Mouse (Mus musculus): ENCODE results near the gene Gdf1. TPM values are rescaled to one million over a fixed set of nuclear protein-coding genes. Genes with fewer than 3 reads are reported as not detected.

Gdf1 gene
- polyA plus RNA-seq, 1 experiment from 2014 or later: 2.1 TPM

Other genes with a start within 250 kb of the Gdf1 start
- 0.73 and 0.84 TPM in 2 replicates for gene Hapln4, start 246.4 kb upstream of the Gdf1 start, polyA plus RNA-seq (2014; fragmentation: Nextera tagmentation; extraction: Ambion mirVana)
- gene Ncan, start 208.9 kb upstream of the Gdf1 start, polyA plus RNA-seq (2014; fragmentation: Nextera tagmentation; extraction: Ambion mirVana): 154 and 176 TPM in 2 replicates
- 22.9 and 35.3 TPM in 2 replicates for gene Nr2c2ap, start 198.5 kb upstream of the Gdf1 start, polyA plus RNA-seq (2014; fragmentation: Nextera tagmentation; extraction: Ambion mirVana)
- 9.4 and 12.2 TPM in 2 replicates for gene Rfxank, start 190.7 kb upstream of the Gdf1 start, polyA plus RNA-seq (2014; fragmentation: Nextera tagmentation; extraction: Ambion mirVana)
- 63.7 and 72.3 TPM in 2 replicates for gene Borcs8, start 190.3 kb upstream of the Gdf1 start, polyA plus RNA-seq (2014; fragmentation: Nextera tagmentation; extraction: Ambion mirVana)
- 0.27 and 0.72 TPM in 2 replicates for gene Mef2b, start 190.1 kb upstream of the Gdf1 start, polyA plus RNA-seq (2014; fragmentation: Nextera tagmentation; extraction: Ambion mirVana)
- gene Tmem161a, start 157.5 kb upstream of the Gdf1 start, polyA plus RNA-seq (2014; fragmentation: Nextera tagmentation; extraction: Ambion mirVana): 28.3 and 34.8 TPM in 2 replicates
- 7.6 and 10.0 TPM in 2 replicates for gene Slc25a42, start 117.5 kb upstream of the Gdf1 start, polyA plus RNA-seq (2014; fragmentation: Nextera tagmentation; extraction: Ambion mirVana)
- 77.1 and 78.6 TPM in 2 replicates for gene Sugp2, start 95.6 kb upstream of the Gdf1 start, polyA plus RNA-seq (2014; fragmentation: Nextera tagmentation; extraction: Ambion mirVana)
- 95.5 and 106 TPM in 2 replicates for gene Armc6, start 95.4 kb upstream of the Gdf1 start, polyA plus RNA-seq (2014; fragmentation: Nextera tagmentation; extraction: Ambion mirVana)
- gene Homer3, start 47.0 kb upstream of the Gdf1 start, polyA plus RNA-seq (2014; fragmentation: Nextera tagmentation; extraction: Ambion mirVana): 16.8 and 25.5 TPM in 2 replicates
- gene Ddx49, start 27.3 kb upstream of the Gdf1 start, polyA plus RNA-seq (2014; fragmentation: Nextera tagmentation; extraction: Ambion mirVana): 44.5 and 45.9 TPM in 2 replicates
- gene Cope, start 27.3 kb upstream of the Gdf1 start, polyA plus RNA-seq (2014; fragmentation: Nextera tagmentation; extraction: Ambion mirVana): 285 and 327 TPM in 2 replicates
- 33.4 and 42.9 TPM in 2 replicates for gene Cers1, start 14.0 kb upstream of the Gdf1 start, polyA plus RNA-seq (2014; fragmentation: Nextera tagmentation; extraction: Ambion mirVana)
- 14.4 and 15.0 TPM in 2 replicates for gene Upf1, start 23.5 kb downstream of the Gdf1 start, polyA plus RNA-seq (2014; fragmentation: Nextera tagmentation; extraction: Ambion mirVana)
- 0.20 and 0.41 TPM in 2 replicates for gene Comp, start 43.7 kb downstream of the Gdf1 start, polyA plus RNA-seq (2014; fragmentation: Nextera tagmentation; extraction: Ambion mirVana)
- 48.2 and 55.9 TPM in 2 replicates for gene Crtc1, start 109.8 kb downstream of the Gdf1 start, polyA plus RNA-seq (2014; fragmentation: Nextera tagmentation; extraction: Ambion mirVana)
- 29.4 and 30.1 TPM in 2 replicates for gene Klhl26, start 147.2 kb downstream of the Gdf1 start, polyA plus RNA-seq (2014; fragmentation: Nextera tagmentation; extraction: Ambion mirVana)
- 144 and 200 TPM in 2 replicates for gene Tmem59l, start 157.5 kb downstream of the Gdf1 start, polyA plus RNA-seq (2014; fragmentation: Nextera tagmentation; extraction: Ambion mirVana)
- 5.3 and 10.0 TPM in 2 replicates for gene Crlf1, start 163.3 kb downstream of the Gdf1 start, polyA plus RNA-seq (2014; fragmentation: Nextera tagmentation; extraction: Ambion mirVana)
- gene Rex1bd, start 176.9 kb downstream of the Gdf1 start, polyA plus RNA-seq (2014; fragmentation: Nextera tagmentation; extraction: Ambion mirVana): 152 and 172 TPM in 2 replicates
- gene Uba52, start 181.0 kb downstream of the Gdf1 start, polyA plus RNA-seq (2014; fragmentation: Nextera tagmentation; extraction: Ambion mirVana): 734 and 750 TPM in 2 replicates
- gene Fkbp8, start 197.9 kb downstream of the Gdf1 start, polyA plus RNA-seq (2014; fragmentation: Nextera tagmentation; extraction: Ambion mirVana): 303 and 336 TPM in 2 replicates
- gene Kxd1, start 198.1 kb downstream of the Gdf1 start, polyA plus RNA-seq (2014; fragmentation: Nextera tagmentation; extraction: Ambion mirVana): 50.2 and 51.9 TPM in 2 replicates
- 16.7 and 17.8 TPM in 2 replicates for gene Ell, start 209.6 kb downstream of the Gdf1 start, polyA plus RNA-seq (2014; fragmentation: Nextera tagmentation; extraction: Ambion mirVana)